26 mouse cellular contexts compared by ENCODE assay signal in the genomic region with DNA sequence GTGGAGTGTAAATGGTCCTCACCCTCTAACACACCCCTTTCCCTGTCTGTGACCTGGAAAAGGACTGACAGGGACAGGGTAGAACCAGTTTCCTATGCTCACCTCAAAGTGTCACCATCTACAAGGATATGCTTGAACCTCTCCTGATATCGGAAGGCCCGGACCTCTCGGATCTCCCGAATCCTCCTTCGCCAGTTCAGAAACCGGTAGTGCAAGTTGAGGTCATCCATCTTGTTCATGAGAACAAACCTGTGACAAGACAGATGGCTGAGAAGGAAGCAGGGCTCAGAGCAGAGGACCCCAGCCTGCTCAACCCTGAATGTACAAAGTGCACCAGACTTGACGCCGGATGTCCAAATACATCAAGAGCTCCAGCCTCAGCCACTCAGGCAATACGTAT. TPM values are rescaled to one million over a fixed set of nuclear protein-coding genes. Genes with fewer than 3 reads are reported as not detected.
"Had no signal": no experiment of that assay in that cellular context is flagged by ENCODE, and none has a peak within 500 bp of the region (broad histone marks: within the 10 kb centered on the region; RNA-seq: fewer than 3 reads in every experiment).

No protein-coding gene starts in this region.

- H3K27ac ChIP-seq: left cerebral cortex, adult 2 months; limb, embryonic 12.5 days; liver, embryonic 12.5 days; liver, embryonic 15.5 days; lung, embryonic 15.5 days; midbrain, embryonic 10.5 days; midbrain, embryonic 13.5 days; neural tube, embryonic 13.5 days had no signal

- H3K9me3 ChIP-seq: limb, embryonic 12.5 days; liver, embryonic 12.5 days; liver, embryonic 15.5 days; lung, embryonic 15.5 days; megakaryocyte, embryonic 14.5 days; midbrain, embryonic 10.5 days; midbrain, embryonic 13.5 days; neural tube, embryonic 13.5 days had no signal

- DNase-seq: kidney, adult 18-20 months; layer of hippocampus, postnatal 36 days; liver; lung, adult 18-20 months; lung, postnatal 10 days; lung, postnatal 36 days; retina, postnatal 1 day; right cerebral cortex, postnatal 25 days; spleen, adult 18-20 months; thymus, adult 18-20 months; thymus, postnatal 36 days had no signal

- H3K27me3 ChIP-seq: limb, embryonic 12.5 days; liver, embryonic 12.5 days; liver, embryonic 15.5 days; lung, embryonic 15.5 days; megakaryocyte, embryonic 14.5 days; midbrain, embryonic 13.5 days; neural tube, embryonic 13.5 days had no signal

- H3K9ac ChIP-seq: limb, embryonic 12.5 days; liver, embryonic 12.5 days; liver, embryonic 15.5 days; lung, embryonic 15.5 days; midbrain, embryonic 13.5 days; neural tube, embryonic 13.5 days had no signal

- ATAC-seq: inflammation-experienced regulatory T-cells, adult 6 months; intestine, embryonic 16.5 days; liver, embryonic 12.5 days; midbrain, embryonic 13.5 days; midbrain, embryonic 16.5 days had no signal

- H3K4me3 ChIP-seq: left cerebral cortex, adult 2 months; limb, embryonic 12.5 days; liver, embryonic 12.5 days; liver, embryonic 15.5 days; lung, embryonic 15.5 days; megakaryocyte, embryonic 14.5 days; midbrain, embryonic 10.5 days; midbrain, embryonic 13.5 days; myocyte; neural tube, embryonic 13.5 days had no signal

- H3K4me2 ChIP-seq: limb, embryonic 12.5 days; liver, embryonic 12.5 days; liver, embryonic 15.5 days; lung, embryonic 15.5 days; midbrain, embryonic 13.5 days; neural tube, embryonic 13.5 days had no signal

RNA-seq across cellular contexts. Expression of a gene that starts 17.0 kb away (rescaled TPM):
- total RNA-seq: layer of hippocampus, postnatal 10 days had no signal
- polyA plus RNA-seq: limb, embryonic 12.5 days; midbrain, embryonic 13.5 days had no signal

RNA-seq across cellular contexts. Expression of a gene that starts 33.1 kb away (rescaled TPM):
- total RNA-seq: monocyte, adult 5-6 weeks had no signal
